8 mouse cellular contexts compared by ENCODE assay signal in genomic region chr9:21918692-21919384, GRCm38 (mm10). TPM values are rescaled to one million over a fixed set of nuclear protein-coding genes. Genes with fewer than 3 reads are reported as not detected.
A peak's percentile ranks its signal among the peaks of the same experiment; 100 is the strongest.
DNase-seq lines count a peak whose midpoint lies in the region; ATAC-seq lines count a peak whose summit lies in the region.

No protein-coding gene starts in this region.

- peaks cover 21% of the 10 kb centered on the region; the same call in 1 of the 2 replicates for H3K27me3 ChIP-seq in kidney, embryonic 15.5 days
- H3K27me3 ChIP-seq in embryonic facial prominence, embryonic 10.5 days (replicated peaks; ENCODE audit: low read depth, poor library complexity, severe bottlenecking), result peaks cover 40% of the 10 kb centered on the region
- no peaks in the 10 kb centered on the region for H3K27me3 ChIP-seq in hindbrain, embryonic 14.5 days (ENCODE audit: control insufficient read depth, insufficient read depth, low read length)
- H3K27me3 ChIP-seq in midbrain, embryonic 14.5 days (ENCODE audit: control insufficient read depth, insufficient read depth, low read length), result no peaks in the 10 kb centered on the region; the same call in 1 of the 2 replicates

- DNase-seq in kidney, postnatal 25 days, result no peak
- no peak for DNase-seq in embryonic facial prominence, embryonic 10.5 days (ENCODE audit: low spot score)
- no peak for DNase-seq in hindbrain, embryonic 14.5 days (ENCODE audit: low spot score)
- no peak for DNase-seq in midbrain, embryonic 14.5 days
- DNase-seq in embryo, embryonic 11 days, result no peak
- DNase-seq in spleen, postnatal 36 days (ENCODE audit: low spot score in 2 of 2), result no peak
- no peak for DNase-seq in MN1 (ENCODE audit: low spot score)

- peak overlapping the region; percentile 92 for H3K4me2 ChIP-seq in kidney, embryonic 15.5 days
- H3K4me2 ChIP-seq in hindbrain, embryonic 14.5 days (replicated peaks), result peak overlapping the region; percentile 66; the same call in 1 of the 2 replicates
- peak overlapping the region; percentile 88; the same call in 1 of the 2 replicates for H3K4me2 ChIP-seq in midbrain, embryonic 14.5 days (ENCODE audit: low read length)

- WGBS in kidney, embryonic 15.5 days, result 23% methylated on average over 5 of the region's 5 CpGs
- 25% methylated on average over 5 of the region's 5 CpGs for WGBS in embryonic facial prominence, embryonic 10.5 days
- WGBS in hindbrain, embryonic 14.5 days, result 24% methylated on average over 5 of the region's 5 CpGs
- 16% methylated on average over 5 of the region's 5 CpGs for WGBS in midbrain, embryonic 14.5 days

- peaks cover 5% of the 10 kb centered on the region; the same call in 1 of the 2 replicates for H3K36me3 ChIP-seq in kidney, embryonic 15.5 days
- peaks cover 6% of the 10 kb centered on the region; the same call in 1 of the 2 replicates for H3K36me3 ChIP-seq in embryonic facial prominence, embryonic 10.5 days (replicated peaks)
- peaks cover 8% of the 10 kb centered on the region; the same call in 1 of the 2 replicates for H3K36me3 ChIP-seq in hindbrain, embryonic 14.5 days (replicated peaks; ENCODE audit: control insufficient read depth, insufficient read depth)
- 0 out of 2 replicates have a peak, but pooled peaks cover 6% of the 10 kb centered on the region for H3K36me3 ChIP-seq in midbrain, embryonic 14.5 days (ENCODE audit: control insufficient read depth, insufficient read depth, low read length)

- no peak overlapping the region for H3K9ac ChIP-seq in kidney, embryonic 15.5 days
- H3K9ac ChIP-seq in hindbrain, embryonic 14.5 days, result no peak overlapping the region
- no peak overlapping the region; the same call in 1 of the 2 replicates for H3K9ac ChIP-seq in midbrain, embryonic 14.5 days (replicated peaks; ENCODE audit: low read length)

- H3K4me1 ChIP-seq in kidney, embryonic 15.5 days, result peaks cover 22% of the 10 kb centered on the region
- peaks cover 14% of the 10 kb centered on the region for H3K4me1 ChIP-seq in embryonic facial prominence, embryonic 10.5 days
- H3K4me1 ChIP-seq in hindbrain, embryonic 14.5 days (replicated peaks; ENCODE audit: control insufficient read depth, insufficient read depth, low read length), result no peaks in the 10 kb centered on the region
- 0 out of 2 replicates have a peak, but pooled peaks cover 3% of the 10 kb centered on the region for H3K4me1 ChIP-seq in midbrain, embryonic 14.5 days (ENCODE audit: control insufficient read depth, insufficient read depth, low read length)

- peak overlapping the region; percentile 66 for H3K4me3 ChIP-seq in kidney, embryonic 15.5 days (replicated peaks)
- peak overlapping the region; percentile 68 for H3K4me3 ChIP-seq in embryonic facial prominence, embryonic 10.5 days
- peak overlapping the region; percentile 59 for H3K4me3 ChIP-seq in hindbrain, embryonic 14.5 days (replicated peaks; ENCODE audit: low read length)
- peak overlapping the region; percentile 55 for H3K4me3 ChIP-seq in midbrain, embryonic 14.5 days (replicated peaks; ENCODE audit: low read depth, low read length)

- no peak for ATAC-seq in kidney, embryonic 15.5 days (replicated peaks; ENCODE audit: low FRiP score)
- ATAC-seq in hindbrain, embryonic 14.5 days (ENCODE audit: low FRiP score), result no peak
- ATAC-seq in midbrain, embryonic 14.5 days (ENCODE audit: low FRiP score, low TSS enrichment), result no peak

- H3K9me3 ChIP-seq in kidney, embryonic 15.5 days (replicated peaks), result no peaks in the 10 kb centered on the region
- H3K9me3 ChIP-seq in embryonic facial prominence, embryonic 10.5 days, result no peaks in the 10 kb centered on the region
- no peaks in the 10 kb centered on the region for H3K9me3 ChIP-seq in hindbrain, embryonic 14.5 days (ENCODE audit: control insufficient read depth, low read length)
- H3K9me3 ChIP-seq in midbrain, embryonic 14.5 days (ENCODE audit: control insufficient read depth, low read length), result no peaks in the 10 kb centered on the region

- H3K27ac ChIP-seq in kidney, embryonic 15.5 days, result no peak overlapping the region
- no peak overlapping the region for H3K27ac ChIP-seq in embryonic facial prominence, embryonic 10.5 days (replicated peaks)
- H3K27ac ChIP-seq in hindbrain, embryonic 14.5 days, result no peak overlapping the region
- no peak overlapping the region for H3K27ac ChIP-seq in midbrain, embryonic 14.5 days (replicated peaks; ENCODE audit: low read depth, low read length)

RNA-seq across cellular contexts. Expression of gene Rab3d, which starts 0.8 kb away (rescaled TPM):
- polyA plus RNA-seq in kidney, embryonic 15.5 days (2015; fragmentation: Nextera tagmentation; extraction: Ambion mirVana), result 11.0 and 11.3 TPM in 2 replicates
- polyA plus RNA-seq in embryonic facial prominence, embryonic 10.5 days (2016; fragmentation: Nextera tagmentation; extraction: Ambion mirVana), result 5.4 and 6.9 TPM in 2 replicates
- 15.2 and 17.3 TPM in 2 replicates for polyA plus RNA-seq in hindbrain, embryonic 14.5 days (2014; fragmentation: Nextera tagmentation; extraction: Ambion mirVana)
- 9.8 and 10.2 TPM in 2 replicates for polyA plus RNA-seq in midbrain, embryonic 14.5 days (2014; fragmentation: Nextera tagmentation; extraction: Ambion mirVana)

RNA-seq across cellular contexts. Expression of gene Ccdc159, which starts 8.4 kb away (rescaled TPM):
- polyA plus RNA-seq in kidney, embryonic 15.5 days (2015; fragmentation: Nextera tagmentation; extraction: Ambion mirVana), result 5.5 and 5.9 TPM in 2 replicates
- 3.3 and 3.5 TPM in 2 replicates for polyA plus RNA-seq in embryonic facial prominence, embryonic 10.5 days (2016; fragmentation: Nextera tagmentation; extraction: Ambion mirVana)
- 5.6 and 8.3 TPM in 2 replicates for polyA plus RNA-seq in hindbrain, embryonic 14.5 days (2014; fragmentation: Nextera tagmentation; extraction: Ambion mirVana)
- polyA plus RNA-seq in midbrain, embryonic 14.5 days (2014; fragmentation: Nextera tagmentation; extraction: Ambion mirVana), result 5.7 and 7.7 TPM in 2 replicates

RNA-seq across cellular contexts. Expression of gene Tmem205, which starts 8.5 kb away (rescaled TPM):
- polyA plus RNA-seq in kidney, embryonic 15.5 days (2015; fragmentation: Nextera tagmentation; extraction: Ambion mirVana), result 59.2 and 61.0 TPM in 2 replicates
- polyA plus RNA-seq in embryonic facial prominence, embryonic 10.5 days (2016; fragmentation: Nextera tagmentation; extraction: Ambion mirVana), result 31.1 and 33.1 TPM in 2 replicates
- polyA plus RNA-seq in hindbrain, embryonic 14.5 days (2014; fragmentation: Nextera tagmentation; extraction: Ambion mirVana), result 45.2 and 58.9 TPM in 2 replicates
- polyA plus RNA-seq in midbrain, embryonic 14.5 days (2014; fragmentation: Nextera tagmentation; extraction: Ambion mirVana), result 42.2 and 51.8 TPM in 2 replicates

RNA-seq across cellular contexts. Expression of gene Plppr2, which starts 18.0 kb away (rescaled TPM):
- polyA plus RNA-seq in kidney, embryonic 15.5 days (2015; fragmentation: Nextera tagmentation; extraction: Ambion mirVana), result 7.9 and 11.3 TPM in 2 replicates
- polyA plus RNA-seq in embryonic facial prominence, embryonic 10.5 days (2016; fragmentation: Nextera tagmentation; extraction: Ambion mirVana), result 9.5 and 9.6 TPM in 2 replicates
- 90.6 and 102 TPM in 2 replicates for polyA plus RNA-seq in hindbrain, embryonic 14.5 days (2014; fragmentation: Nextera tagmentation; extraction: Ambion mirVana)
- polyA plus RNA-seq in midbrain, embryonic 14.5 days (2014; fragmentation: Nextera tagmentation; extraction: Ambion mirVana), result 91.3 and 92.2 TPM in 2 replicates

RNA-seq across cellular contexts. Expression of gene Swsap1, which starts 36.7 kb away (rescaled TPM):
- 7.9 and 12.6 TPM in 2 replicates for polyA plus RNA-seq in kidney, embryonic 15.5 days (2015; fragmentation: Nextera tagmentation; extraction: Ambion mirVana)
- 7.1 and 8.0 TPM in 2 replicates for polyA plus RNA-seq in embryonic facial prominence, embryonic 10.5 days (2016; fragmentation: Nextera tagmentation; extraction: Ambion mirVana)
- polyA plus RNA-seq in hindbrain, embryonic 14.5 days (2014; fragmentation: Nextera tagmentation; extraction: Ambion mirVana), result 18.2 and 19.9 TPM in 2 replicates
- polyA plus RNA-seq in midbrain, embryonic 14.5 days (2014; fragmentation: Nextera tagmentation; extraction: Ambion mirVana), result 21.5 and 22.8 TPM in 2 replicates
